Mouse (Mus musculus): Measurements from ENCODE around the gene Stxbp2. TPM values are rescaled to one million over a fixed set of nuclear protein-coding genes. Genes with fewer than 3 reads are reported as not detected.
"Not testable (repeated sequence)": the region's sequence is repeated elsewhere in the genome, so short reads cannot be mapped to it uniquely, and the experiment has no call there.

The Stxbp2 gene
- 10 to 100 TPM in 1 of 2 experiments, 1 to 10 TPM in 1; 7.7 to 10.1 TPM for total RNA-seq (2021)
- long read RNA-seq, experiment 1, partial matches to known transcripts = 1 of 7 reads
- long read RNA-seq, experiment 1, other reads (novel, unspliced or antisense) = 1 of 7 reads
- long read RNA-seq, experiment 2, partial matches to known transcripts = 1 of 7 reads
- long read RNA-seq, experiment 2, other reads (novel, unspliced or antisense) = 3 of 7 reads

DNA sequence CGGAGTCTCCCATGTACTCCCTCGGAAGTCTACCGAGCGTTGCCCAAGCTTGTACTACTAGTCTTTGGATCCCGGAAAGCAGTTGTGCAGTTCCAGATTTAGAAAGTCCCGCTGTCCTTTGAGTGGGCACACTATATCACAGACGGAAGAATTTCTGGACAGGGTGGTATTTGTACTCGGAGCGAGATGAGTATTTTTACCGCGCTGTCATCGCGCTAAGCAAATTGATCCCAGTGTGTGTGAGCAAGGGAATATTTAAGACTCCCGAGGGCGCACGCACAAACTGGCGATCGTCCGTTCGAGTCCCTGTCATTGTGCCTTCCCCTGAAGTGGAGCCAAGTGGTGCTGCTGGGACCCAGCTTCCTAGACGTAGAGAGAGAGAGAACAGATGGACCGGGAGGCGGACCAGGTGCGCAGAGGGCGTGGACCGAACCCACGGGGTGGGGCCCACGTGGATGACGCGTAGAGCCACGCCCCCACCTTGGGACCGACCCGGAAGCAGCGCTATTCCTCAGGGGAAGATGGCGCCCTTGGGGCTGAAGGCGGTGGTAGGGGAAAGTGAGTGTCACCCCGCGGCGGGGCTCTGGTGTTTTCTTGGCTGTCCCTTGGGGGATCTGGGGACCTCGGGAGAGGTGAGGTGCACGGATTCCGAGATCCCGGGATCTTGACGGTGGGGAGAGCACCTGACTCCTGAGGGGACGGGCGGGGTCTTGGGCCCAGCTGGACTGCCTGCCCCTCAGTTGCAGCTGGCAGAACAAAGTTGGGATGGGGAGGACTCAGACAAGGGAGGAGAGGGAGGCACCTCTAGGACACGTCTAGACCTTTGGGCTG lies at the start of gene Stxbp2:
Stxbp2 (plus strand) TSS at position 309 of the 831 bp plus-strand sequence.
- peak; percentile 45 to 58 for DNase-seq
- intact Hi-C loops (cut with DNase I) = no loop called here

DNA sequence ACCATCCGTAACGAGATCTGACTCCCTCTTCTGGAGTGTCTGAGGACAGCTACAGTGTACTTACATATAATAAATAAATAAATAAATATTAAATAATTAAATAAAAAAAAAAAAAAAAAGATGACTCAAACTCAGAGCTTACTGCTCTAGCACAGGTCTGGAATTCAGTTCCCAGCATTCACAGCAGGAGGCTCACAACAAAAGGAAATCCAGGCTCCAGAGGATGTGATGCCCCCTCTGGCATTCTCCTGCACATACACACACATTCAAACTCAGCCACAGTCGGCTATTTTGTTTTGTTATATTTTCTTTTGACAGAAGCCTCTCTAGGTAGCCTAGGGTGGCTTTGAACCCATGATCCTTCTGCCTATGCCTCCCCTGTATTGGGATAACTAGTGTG lies 48.8 kb upstream of the Stxbp2 start:
- DNase-seq; intact Hi-C loops (cut with DNase I): not testable (repeated sequence)

DNA sequence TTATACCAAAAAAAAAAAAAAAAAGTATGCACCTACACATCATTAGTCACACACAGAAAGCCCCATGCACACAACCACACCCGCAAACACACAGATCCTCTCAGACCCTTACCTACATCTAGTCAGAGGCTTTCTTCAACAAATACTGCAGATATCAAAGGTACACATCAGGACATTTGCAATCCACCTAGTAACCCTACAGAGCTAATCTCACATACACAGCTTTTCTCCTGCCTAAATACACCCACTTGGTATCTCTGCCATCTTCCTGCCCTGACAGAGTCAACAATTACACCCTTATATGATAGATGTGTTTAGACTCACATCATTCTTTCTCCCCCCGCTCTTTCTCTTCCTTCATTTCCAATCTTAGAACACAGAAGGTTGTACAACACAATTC lies 44.3 kb upstream of the Stxbp2 start:
- DNase-seq = no peak
- intact Hi-C loops (cut with DNase I) = no loop called here

DNA sequence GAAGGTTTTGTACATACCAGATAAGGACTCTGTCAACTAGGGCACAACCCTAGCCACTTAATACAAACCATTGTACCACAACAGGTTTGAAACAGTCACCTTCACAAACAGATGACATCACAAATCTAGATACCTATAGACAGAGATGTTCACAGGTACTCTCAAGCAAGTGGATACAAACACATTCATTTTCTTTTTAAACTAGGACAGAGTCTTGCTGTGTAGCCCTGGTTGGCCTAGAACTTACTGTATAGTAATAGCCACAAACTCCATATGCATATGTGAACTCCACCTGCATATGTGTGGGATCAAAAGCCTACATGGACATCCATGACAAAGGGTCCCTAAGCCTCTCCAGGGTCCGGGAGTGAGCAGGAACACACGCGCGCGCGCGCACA lies 43.8 kb upstream of the Stxbp2 start, which contains the start of gene Camsap3:
Camsap3 (plus strand) TSS at position 301 of the 398 bp plus-strand sequence.
- no peak for DNase-seq
- intact Hi-C loops (cut with DNase I) = no loop called here

- intact Hi-C loops (cut with DNase I) = no loop called here
- peak; percentile 19 to 34 for DNase-seq
These were observed 43.1 kb upstream of the Stxbp2 start for GRCm38 (mm10) chr8:3587391-3588257.

GRCm38 (mm10) chr8:3588258-3588633 lies 42.5 kb upstream of the Stxbp2 start:
- no peak for DNase-seq
- intact Hi-C loops (cut with DNase I) = no loop called here

- DNase-seq = no peak
- intact Hi-C loops (cut with DNase I) = no loop called here
These were observed 37.3 kb upstream of the Stxbp2 start for GRCm38 (mm10) chr8:3593470-3593869.

GRCm38 (mm10) chr8:3594466-3594865 lies 36.3 kb upstream of the Stxbp2 start:
- intact Hi-C loops (cut with DNase I) = no loop called here
- no peak for DNase-seq

DNA sequence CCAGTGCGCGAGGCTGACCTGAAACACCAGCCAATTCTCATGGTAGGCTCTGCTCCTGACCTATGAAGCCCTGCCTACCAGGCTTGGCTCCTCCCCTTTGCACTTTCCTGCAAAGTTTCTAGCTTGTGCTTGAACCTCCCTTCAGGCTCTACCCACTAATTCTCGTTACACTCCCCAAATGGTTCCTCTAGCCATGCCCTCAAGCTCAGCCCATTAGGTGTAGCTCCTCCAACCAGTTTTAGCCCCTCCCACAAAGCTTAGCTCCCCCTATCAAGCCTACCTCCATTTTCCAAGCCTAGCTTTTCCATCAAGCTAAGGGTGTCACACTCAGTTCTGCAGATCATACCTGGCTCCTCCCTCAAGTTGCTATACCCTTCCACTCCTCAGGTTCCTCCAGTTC lies 32.7 kb upstream of the Stxbp2 start:
- intact Hi-C loops (cut with DNase I) = no loop called here
- DNase-seq = no peak

GRCm38 (mm10) chr8:3599219-3599618 lies 31.5 kb upstream of the Stxbp2 start:
- intact Hi-C loops (cut with DNase I) = no loop called here
- no peak for DNase-seq

DNA sequence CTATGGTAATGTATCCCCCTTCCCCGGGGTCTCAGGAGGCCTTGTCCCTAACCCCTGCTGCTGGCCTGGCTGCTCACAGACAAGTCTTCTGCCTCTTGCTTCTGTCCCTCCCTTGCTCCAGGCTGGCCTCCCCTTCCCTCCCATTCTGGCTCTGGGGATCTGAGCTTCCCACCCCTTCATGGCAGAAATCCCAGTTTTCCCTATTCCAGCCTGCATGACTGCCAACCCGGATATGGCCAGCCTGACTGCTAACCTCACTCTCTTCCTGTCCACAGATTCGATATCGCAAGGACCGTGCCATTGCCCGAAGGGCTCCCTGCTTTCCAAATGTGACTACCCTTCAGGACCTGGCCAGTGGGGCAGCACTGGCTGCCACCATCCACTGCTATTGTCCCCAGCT lies 30.4 kb upstream of the Stxbp2 start:
- DNase-seq = peak; percentile 56 to 73
- intact Hi-C loops (cut with DNase I) = no loop called here

DNA sequence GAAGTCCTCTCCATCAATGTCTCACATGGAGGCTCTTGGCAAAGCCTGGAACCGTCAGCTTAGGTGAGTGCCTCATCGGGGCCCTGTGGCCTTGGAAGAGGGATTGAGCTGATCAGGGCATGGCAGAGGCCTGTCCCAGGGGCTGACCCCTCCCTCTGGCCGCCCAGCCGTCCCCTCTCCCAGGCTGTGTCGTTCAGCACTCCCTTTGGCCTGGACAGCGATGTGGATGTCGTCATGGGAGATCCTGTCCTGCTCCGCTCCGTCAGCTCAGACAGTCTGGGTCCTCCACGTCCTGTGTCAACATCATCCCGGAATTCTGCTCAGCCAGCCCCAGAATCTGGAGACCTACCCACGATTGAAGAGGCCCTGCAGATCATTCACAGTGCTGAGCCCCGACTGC lies 27.3 kb upstream of the Stxbp2 start:
- intact Hi-C loops (cut with DNase I) = no loop called here
- DNase-seq = no peak

DNA sequence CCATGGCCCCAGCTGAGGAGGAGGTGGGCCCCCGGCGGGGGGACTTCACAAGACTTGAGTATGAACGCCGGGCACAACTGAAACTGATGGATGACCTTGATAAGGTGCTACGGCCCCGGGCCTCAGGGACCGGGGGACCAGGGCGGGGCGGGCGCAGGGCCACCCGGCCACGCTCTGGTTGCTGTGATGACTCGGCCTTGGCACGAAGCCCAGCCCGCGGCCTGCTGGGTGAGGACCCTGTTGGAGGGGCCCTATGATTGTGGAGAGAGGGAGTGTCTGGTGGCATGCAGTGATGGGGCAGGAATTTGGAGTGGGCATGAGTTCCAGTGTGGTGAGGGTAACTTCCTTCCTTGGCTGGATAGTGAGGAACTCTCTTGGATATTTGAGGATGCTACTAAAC lies 24.2 kb upstream of the Stxbp2 start:
- DNase-seq = no peak
- intact Hi-C loops (cut with DNase I) = no loop called here

GRCm38 (mm10) chr8:3607822-3608221 lies 22.9 kb upstream of the Stxbp2 start:
- intact Hi-C loops (cut with DNase I) = no loop called here
- DNase-seq = no peak

GRCm38 (mm10) chr8:3609046-3609815 lies 21.5 kb upstream of the Stxbp2 start:
- DNase-seq = no peak
- intact Hi-C loops (cut with DNase I) = no loop called here

- intact Hi-C loops (cut with DNase I) = no loop called here
- no peak for DNase-seq
These were observed 21.0 kb upstream of the Stxbp2 start for GRCm38 (mm10) chr8:3609816-3610150.

DNA sequence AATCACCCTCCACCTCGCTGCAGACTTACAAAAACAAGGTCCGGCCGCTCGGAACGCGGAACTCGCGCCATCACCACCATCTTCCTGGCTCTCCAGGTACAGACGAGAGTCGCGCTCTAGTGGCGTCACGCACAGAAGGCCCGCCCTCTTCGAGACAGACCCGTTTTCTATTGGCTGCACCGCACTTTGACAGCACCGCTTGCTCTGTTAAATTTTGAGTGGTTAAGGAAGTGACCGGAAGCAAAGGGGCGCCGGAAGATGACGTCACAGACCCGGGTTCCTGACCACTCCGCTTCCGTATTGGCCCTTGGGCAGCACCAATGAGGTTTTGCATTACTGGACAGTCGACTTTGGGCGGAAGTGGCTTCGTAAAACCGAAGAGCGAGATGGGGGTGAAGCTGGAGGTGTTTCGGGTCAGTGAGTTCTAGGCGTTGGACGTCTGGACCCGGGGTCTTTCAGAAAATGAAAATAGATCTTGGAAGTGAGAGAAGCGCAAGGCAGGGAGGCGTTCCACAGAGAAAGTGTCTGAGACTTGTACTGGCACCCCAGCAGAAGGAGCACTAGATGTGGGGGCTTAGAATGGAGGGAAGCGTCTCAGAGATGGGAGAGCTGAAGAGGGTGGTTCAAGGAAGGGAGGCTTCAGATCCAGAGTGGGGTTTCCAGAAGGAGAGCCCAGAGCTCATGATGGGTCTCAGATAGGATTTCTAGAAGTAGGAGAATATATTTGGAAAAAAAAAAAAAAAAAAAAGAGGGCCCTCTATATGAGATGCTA lies 9.4 kb upstream of the Stxbp2 start, which contains the start of the genes Xab2 and Pet100:
Xab2 (minus strand) TSS at position 118 of the 772 bp plus-strand sequence.
Pet100 (plus strand) TSS at position 350 of the 772 bp plus-strand sequence.
- intact Hi-C loops (cut with DNase I) = loop anchor here (5.0 to 10.0 kb wide), 2 partner anchors 56 to 157 kb away; partner anchors contain the start of genes Pex11g and Trappc5
- peak; percentile 97 to 99 for DNase-seq

GRCm38 (mm10) chr8:3622119-3622518 lies 8.6 kb upstream of the Stxbp2 start:
- intact Hi-C loops (cut with DNase I) = loop anchor here (5.0 to 10.0 kb wide), 2 partner anchors 55 to 157 kb away; partner anchors contain the start of genes Pex11g and Trappc5

DNA sequence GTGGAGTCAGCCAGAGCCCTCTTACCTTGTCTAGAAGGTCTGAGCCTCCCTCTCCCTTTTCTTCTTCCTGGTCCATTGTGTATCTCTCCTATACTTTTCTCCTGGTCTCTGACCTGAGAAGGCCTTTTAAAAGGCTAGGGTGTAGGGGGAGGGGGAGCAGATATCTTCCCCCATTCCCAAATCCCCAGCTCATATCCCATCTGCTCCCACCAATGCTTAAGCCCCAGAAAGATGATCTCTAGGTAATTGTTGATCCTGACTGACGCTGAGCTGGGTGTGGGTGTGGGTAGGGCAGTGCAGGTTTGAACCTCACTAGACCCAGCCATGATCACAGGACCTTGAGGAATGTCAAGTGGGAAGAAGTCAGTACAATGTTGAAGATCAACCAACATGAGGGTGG lies 5.3 kb upstream of the Stxbp2 start, which contains the start of gene Pcp2:
Pcp2 (minus strand) TSS at position 101 of the 400 bp plus-strand sequence.
- DNase-seq = no peak
- intact Hi-C loops (cut with DNase I) = loop anchor here (10.0 kb wide), 1 partner anchor 161 kb away; the partner anchor contains the start of gene Pex11g

More at GRCm38 (mm10) chr8:3622119-3622518, 8.6 kb upstream of the Stxbp2 start:
- no peak for DNase-seq
